Mouse (Mus musculus) testis, adult 2 months (tissue): Measurements from ENCODE around the gene Rflna. TPM values are rescaled to one million over a fixed set of nuclear protein-coding genes. Genes with fewer than 3 reads are reported as not detected.

Experiments
- H3K27ac ChIP-seq: fragments of 200-500 bp; 2 replicates; pipeline ENCODE4 v1.5.1; 2012; ENCODE audit warnings: low read depth, low read length; ENCODE audit not compliant: control insufficient read depth, insufficient read depth
- H3K27me3 ChIP-seq: fragments of 200-500 bp; 2 replicates; pipeline ENCODE4 v1.6.1; 2012; ENCODE audit warnings: mild to moderate bottlenecking, low read length, moderate library complexity; ENCODE audit not compliant: control insufficient read depth, insufficient read depth
- H3K36me3 ChIP-seq: fragments of 200-500 bp; 2 replicates; pipeline ENCODE4 v1.6.1; 2012; ENCODE audit warnings: mild to moderate bottlenecking, low read length; ENCODE audit not compliant: control insufficient read depth, insufficient read depth
- H3K4me1 ChIP-seq: fragments of 200-500 bp; 2 replicates; pipeline ENCODE4 v1.6.1; 2012; ENCODE audit warnings: low read length; ENCODE audit not compliant: control insufficient read depth, insufficient read depth
- H3K4me3 ChIP-seq: fragments of 200-500 bp; 2 replicates; pipeline ENCODE4 v1.5.1; 2012; ENCODE audit warnings: low read depth, mild to moderate bottlenecking, low read length, moderate library complexity, mixed read lengths; ENCODE audit not compliant: control insufficient read depth
- CTCF ChIP-seq: fragments of 200-500 bp; IDR thresholded peaks from 2 replicates; pipeline ENCODE4 v1.5.1; 2012; ENCODE audit warnings: low read depth, mild to moderate bottlenecking, inconsistent platforms, low read length, moderate library complexity; ENCODE audit not compliant: control insufficient read depth, insufficient read depth, insufficient replicate concordance
- POLR2A ChIP-seq: fragments of 200-500 bp; IDR thresholded peaks from 2 replicates; pipeline ENCODE4 v1.6.1; 2012; ENCODE audit warnings: low read depth, mild to moderate bottlenecking, inconsistent platforms, low read length, moderate library complexity; ENCODE audit not compliant: control insufficient read depth
- polyA plus RNA-seq: library from polyadenylated mRNA; depleted of rRNA; stranded (reverse); fragments of >200 nt; gene quantifications from 2 replicates; pipeline ENCODE4 v1.2.3, GENCODE M21; 2012

Rflna gene
- polyA plus RNA-seq, 1 experiment = 0.19 TPM

- no peak overlapping the region for H3K27ac ChIP-seq
- TF ChIP-seq POLR2A (no peak), CTCF (no peak)
- no peaks in the 10 kb centered on the region for H3K4me1 ChIP-seq
- H3K27me3 ChIP-seq = no peaks in the 10 kb centered on the region
- no peak overlapping the region for H3K4me3 ChIP-seq
- no peaks in the 10 kb centered on the region for H3K36me3 ChIP-seq
Measured at GRCm38 (mm10) chr5:124992891-124993290, 10.1 kb upstream of the Rflna start.

- no peaks in the 10 kb centered on the region for H3K36me3 ChIP-seq
- H3K27me3 ChIP-seq = no peaks in the 10 kb centered on the region
- H3K4me1 ChIP-seq = no peaks in the 10 kb centered on the region
- no peak for TF ChIP-seq CTCF
- TF ChIP-seq POLR2A = no peak
- H3K27ac ChIP-seq = no peak overlapping the region
- no peak overlapping the region for H3K4me3 ChIP-seq
Measured at GRCm38 (mm10) chr5:124996816-124997215, 6.2 kb upstream of the Rflna start.

- H3K27ac ChIP-seq = no peak overlapping the region
- no peak for TF ChIP-seq POLR2A
- TF ChIP-seq CTCF = no peak
- no peak overlapping the region for H3K4me3 ChIP-seq
- no peaks in the 10 kb centered on the region for H3K27me3 ChIP-seq
- no peaks in the 10 kb centered on the region; the same call in 1 of the 2 replicates for H3K4me1 ChIP-seq
- H3K36me3 ChIP-seq = no peaks in the 10 kb centered on the region
Measured at GRCm38 (mm10) chr5:124997913-124998312, 5.1 kb upstream of the Rflna start.

GRCm38 (mm10) chr5:125000756-125001250 is 2.2 kb upstream of the Rflna start:
- TF ChIP-seq CTCF (no peak), POLR2A (no peak)
- Histone ChIP-seq H3K27ac (no peak overlapping the region), H3K4me1 (peaks cover 4% of the 10 kb centered on the region), H3K4me3 (no peak overlapping the region), H3K36me3 (no peaks in the 10 kb centered on the region), H3K27me3 (no peaks in the 10 kb centered on the region)

GRCm38 (mm10) chr5:125003873-125004255 is 843 bp downstream of the Rflna start:
- no peak overlapping the region for H3K27ac ChIP-seq
- no peaks in the 10 kb centered on the region for H3K27me3 ChIP-seq
- no peak for TF ChIP-seq CTCF
- no peak for TF ChIP-seq POLR2A

GRCm38 (mm10) chr5:125005871-125006652 is 3.0 kb downstream of the Rflna start:
- TF ChIP-seq CTCF = no peak
- no peak for TF ChIP-seq POLR2A
- no peak overlapping the region for H3K27ac ChIP-seq

More at GRCm38 (mm10) chr5:125003873-125004255, 843 bp downstream of the Rflna start:
- peaks cover 4% of the 10 kb centered on the region for H3K4me1 ChIP-seq
- H3K4me3 ChIP-seq = peak overlapping the region; percentile 34; the same call in 1 of the 2 replicates
- H3K36me3 ChIP-seq = no peaks in the 10 kb centered on the region

GRCm38 (mm10) chr5:125006896-125007295 is 3.9 kb downstream of the Rflna start:
- no peaks in the 10 kb centered on the region for H3K27me3 ChIP-seq
- no peak overlapping the region for H3K4me3 ChIP-seq
- TF ChIP-seq CTCF = no peak
- TF ChIP-seq POLR2A = no peak
- H3K4me1 ChIP-seq = peaks cover 6% of the 10 kb centered on the region
- no peaks in the 10 kb centered on the region for H3K36me3 ChIP-seq
- no peak overlapping the region for H3K27ac ChIP-seq

More at GRCm38 (mm10) chr5:125005871-125006652, 3.0 kb downstream of the Rflna start:
- H3K4me1 ChIP-seq = peaks cover 4% of the 10 kb centered on the region
- H3K36me3 ChIP-seq = no peaks in the 10 kb centered on the region
- no peak overlapping the region for H3K4me3 ChIP-seq
- no peaks in the 10 kb centered on the region for H3K27me3 ChIP-seq
